Mouse (Mus musculus): ENCODE results near the gene Hmg20b. TPM values are rescaled to one million over a fixed set of nuclear protein-coding genes. Genes with fewer than 3 reads are reported as not detected.

The Hmg20b gene
- total RNA-seq, 2 experiments from 2014 or later: 23.5 to 28.4 TPM

- intact Hi-C loops (cut with DNase I): loop anchor here (2.0 kb wide), 1 partner anchor 24 kb away; the partner anchor contains the start of gene Pip5k1c
- peak in 1 of 2 experiments; percentile 30 for DNase-seq (ENCODE audit: low spot score in 2 of 2)
Measured at GRCm38 (mm10) chr10:81316338-81317060, 33.8 kb downstream of the Hmg20b start.

GRCm38 (mm10) chr10:81315587-81315986 lies 34.7 kb downstream of the Hmg20b start:
- intact Hi-C loops (cut with DNase I): no loop called here
- DNase-seq (ENCODE audit: low spot score in 2 of 2): no peak

GRCm38 (mm10) chr10:81314201-81314600 lies 36.1 kb downstream of the Hmg20b start:
- DNase-seq (ENCODE audit: low spot score in 2 of 2): no peak
- intact Hi-C loops (cut with DNase I): no loop called here

GRCm38 (mm10) chr10:81313581-81313980 lies 36.7 kb downstream of the Hmg20b start:
- DNase-seq (ENCODE audit: low spot score in 2 of 2): no peak
- intact Hi-C loops (cut with DNase I): no loop called here

- intact Hi-C loops (cut with DNase I): no loop called here
- DNase-seq (ENCODE audit: low spot score in 2 of 2): no peak
Measured at GRCm38 (mm10) chr10:81309571-81309970, 40.7 kb downstream of the Hmg20b start.

GRCm38 (mm10) chr10:81306837-81307682 lies 43.2 kb downstream of the Hmg20b start:
- DNase-seq (ENCODE audit: low spot score in 2 of 2): peak in 1 of 2 experiments; percentile 87
- intact Hi-C loops (cut with DNase I): loop anchor here (1.0 kb wide), 1 partner anchor 14 kb away; no protein-coding TSS in a partner anchor

GRCm38 (mm10) chr10:81306173-81306668 lies 44.1 kb downstream of the Hmg20b start:
- intact Hi-C loops (cut with DNase I): no loop called here
- no peak for DNase-seq (ENCODE audit: low spot score in 2 of 2)

GRCm38 (mm10) chr10:81305663-81306062 lies 44.6 kb downstream of the Hmg20b start:
- DNase-seq (ENCODE audit: low spot score in 2 of 2): no peak
- intact Hi-C loops (cut with DNase I): no loop called here

GRCm38 (mm10) chr10:81304597-81305238 lies 45.6 kb downstream of the Hmg20b start:
- intact Hi-C loops (cut with DNase I): no loop called here
- peak in 1 of 2 experiments; percentile 55 for DNase-seq (ENCODE audit: low spot score in 2 of 2)

GRCm38 (mm10) chr10:81303761-81304160 lies 46.5 kb downstream of the Hmg20b start:
- DNase-seq (ENCODE audit: low spot score in 2 of 2): no peak
- intact Hi-C loops (cut with DNase I): no loop called here

- intact Hi-C loops (cut with DNase I): no loop called here
- no peak for DNase-seq (ENCODE audit: low spot score in 2 of 2)
Measured at GRCm38 (mm10) chr10:81303258-81303657, 47.0 kb downstream of the Hmg20b start.

- intact Hi-C loops (cut with DNase I): no loop called here
- peak; percentile 72 to 91 for DNase-seq (ENCODE audit: low spot score in 2 of 2)
Measured at GRCm38 (mm10) chr10:81302781-81303218, 47.5 kb downstream of the Hmg20b start.

- intact Hi-C loops (cut with DNase I): no loop called here
- DNase-seq (ENCODE audit: low spot score in 2 of 2): no peak
Measured at GRCm38 (mm10) chr10:81302288-81302687, 48.0 kb downstream of the Hmg20b start.

GRCm38 (mm10) chr10:81301321-81301720 lies 49.0 kb downstream of the Hmg20b start:
- intact Hi-C loops (cut with DNase I): no loop called here
- no peak for DNase-seq (ENCODE audit: low spot score in 2 of 2)

GRCm38 (mm10) chr10:81300352-81300907 lies 49.9 kb downstream of the Hmg20b start:
- DNase-seq (ENCODE audit: low spot score in 2 of 2): no peak
- intact Hi-C loops (cut with DNase I): no loop called here

- intact Hi-C loops (cut with DNase I): no loop called here
- no peak for DNase-seq (ENCODE audit: low spot score in 2 of 2)
Measured at GRCm38 (mm10) chr10:81299585-81300351, 50.5 kb downstream of the Hmg20b start.

GRCm38 (mm10) chr10:81298369-81299100 lies 51.7 kb downstream of the Hmg20b start:
- intact Hi-C loops (cut with DNase I): no loop called here
- peak in 1 of 2 experiments; percentile 93 for DNase-seq (ENCODE audit: low spot score in 2 of 2)

GRCm38 (mm10) chr10:81297845-81298244 lies 52.4 kb downstream of the Hmg20b start:
- intact Hi-C loops (cut with DNase I): no loop called here
- no peak for DNase-seq (ENCODE audit: low spot score in 2 of 2)

All from left cerebral cortex, postnatal 25 days (tissue).